Mouse (Mus musculus) left cerebral cortex, postnatal 36 days (tissue): ENCODE data around the gene Etaa1. TPM values are rescaled to one million over a fixed set of nuclear protein-coding genes. Genes with fewer than 3 reads are reported as not detected.
"Not testable (repeated sequence)": the region's sequence is repeated elsewhere in the genome, so short reads cannot be mapped to it uniquely, and the experiment has no call there.

Experiments used
- DNase-seq, 2 experiments: peaks; one replicate each; pipeline ENCODE4 v3.0.0; 2021 to 2022; ENCODE audit warnings: low spot score in 2 of 2, mixed read lengths in 1 of 2
- intact Hi-C: fragments of 180-260 bp; cut with DNase I; formaldehyde crosslinking; loops from one replicate; pipeline ENCODE4 v1.15.1; 2025
- total RNA-seq, 2 experiments: library from RNA; stranded (reverse); gene quantifications; 2 replicates each; pipeline ENCODE4 v1.2.3; 2021

Etaa1 gene
- total RNA-seq = 1 to 10 TPM; 6.7 to 7.0 TPM

- intact Hi-C loops = no loop called here
- peak; percentile 92 for DNase-seq
Observed at GRCm38 (mm10) chr11:17953231-17954134, at the start of gene Etaa1. Etaa1 (minus strand) TSS chr11:17953875.

GRCm38 (mm10) chr11:17994151-17994550, 40.5 kb upstream of the Etaa1 start:
- DNase-seq = no peak
- intact Hi-C loops = no loop called here

- no peak for DNase-seq
- intact Hi-C loops = no loop called here
Observed at GRCm38 (mm10) chr11:17992311-17992710, 38.6 kb upstream of the Etaa1 start.

- intact Hi-C loops = no loop called here
- no peak for DNase-seq
Observed at GRCm38 (mm10) chr11:17983331-17983730, 29.7 kb upstream of the Etaa1 start.

DNA sequence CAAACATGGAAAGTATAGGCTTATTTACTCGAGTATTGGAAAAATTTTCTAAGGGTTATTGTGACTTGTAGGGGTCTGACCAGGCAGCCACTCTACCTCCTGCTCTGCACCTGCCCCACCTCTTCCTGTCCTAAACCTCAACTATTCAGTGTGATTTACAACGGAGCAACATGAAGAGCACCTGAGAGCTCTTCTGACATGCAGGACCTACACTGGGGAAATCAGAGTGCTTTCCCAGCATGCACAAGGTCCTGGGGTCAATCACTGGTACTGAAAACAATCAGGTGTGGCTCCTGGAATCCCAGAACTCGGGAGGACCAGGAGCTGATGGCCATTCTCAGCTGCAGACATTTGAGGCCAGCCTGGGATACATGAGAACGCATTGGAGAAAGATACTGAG, 27.6 kb upstream of the Etaa1 start:
- intact Hi-C loops = no loop called here
- DNase-seq = no peak

- DNase-seq = no peak
- intact Hi-C loops = no loop called here
Observed at GRCm38 (mm10) chr11:17975581-17975980, 21.9 kb upstream of the Etaa1 start.

DNA sequence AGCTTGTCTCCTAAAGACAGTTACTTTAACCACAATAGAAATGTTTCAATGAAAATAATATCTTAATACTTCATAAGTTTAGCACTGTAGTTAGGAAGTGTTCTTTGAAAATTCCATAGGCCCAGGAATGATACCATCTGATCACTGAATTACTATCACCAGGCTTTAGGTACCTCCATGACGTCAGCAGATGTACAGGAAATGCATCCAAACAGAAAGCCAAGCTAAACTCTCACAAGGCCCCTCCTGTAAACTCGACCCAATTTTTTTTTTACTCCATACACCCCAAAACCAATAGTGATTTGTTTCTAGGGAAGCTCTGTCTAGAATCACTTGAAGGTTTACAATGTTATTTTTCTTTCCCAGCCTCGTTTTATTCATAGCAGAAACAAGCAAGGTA, 884 bp downstream of the Etaa1 start:
- no peak for DNase-seq
- intact Hi-C loops = no loop called here

GRCm38 (mm10) chr11:17951336-17951735, 2.3 kb downstream of the Etaa1 start:
- DNase-seq = peak; percentile 19 to 33
- intact Hi-C loops = no loop called here

- DNase-seq = no peak
- intact Hi-C loops = no loop called here
Observed at GRCm38 (mm10) chr11:17939168-17939567, 14.5 kb downstream of the Etaa1 start.

DNA sequence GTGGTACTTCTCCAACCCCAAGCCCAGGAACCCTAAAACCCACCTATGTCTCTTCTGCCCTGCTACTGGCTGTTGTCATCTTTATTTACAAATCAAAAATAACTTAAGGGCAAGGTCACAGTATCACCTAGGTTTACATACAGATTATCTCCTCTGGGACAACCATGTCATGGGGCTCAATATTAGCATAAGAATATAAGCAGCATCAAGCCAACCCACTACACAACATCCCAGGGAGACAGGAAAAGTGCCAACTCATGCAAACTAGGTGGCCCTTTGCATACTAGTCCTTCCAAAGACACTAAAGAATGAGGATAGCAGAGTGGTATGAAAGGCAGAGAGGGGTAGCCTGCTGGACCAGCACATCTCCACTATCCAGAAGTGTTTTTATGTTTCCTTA, 15.7 kb downstream of the Etaa1 start:
- intact Hi-C loops = no loop called here
- DNase-seq = no peak

DNA sequence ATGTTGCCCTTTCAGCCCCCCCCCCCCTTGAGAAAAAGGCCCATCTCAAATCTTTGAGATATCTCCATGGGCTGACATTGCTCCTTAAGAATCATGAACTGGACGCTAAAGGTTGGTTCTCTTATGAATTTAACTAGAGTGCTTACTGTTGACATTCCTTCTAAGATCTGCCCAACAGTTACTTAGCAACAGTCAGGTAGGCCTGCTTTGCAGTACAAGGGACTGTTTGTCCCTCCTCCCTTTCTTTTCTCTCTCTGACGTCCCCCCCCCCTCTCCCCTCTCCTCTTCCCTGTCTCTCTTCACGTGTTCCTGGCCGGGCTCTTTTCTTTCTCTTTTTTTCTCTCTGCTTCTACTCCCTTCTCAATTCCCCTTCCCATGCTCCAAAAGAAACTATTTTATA, 35.8 kb downstream of the Etaa1 start:
- DNase-seq = no peak
- intact Hi-C loops = no loop called here

GRCm38 (mm10) chr11:17917101-17917500, 36.6 kb downstream of the Etaa1 start:
- no peak for DNase-seq
- intact Hi-C loops = no loop called here

DNA sequence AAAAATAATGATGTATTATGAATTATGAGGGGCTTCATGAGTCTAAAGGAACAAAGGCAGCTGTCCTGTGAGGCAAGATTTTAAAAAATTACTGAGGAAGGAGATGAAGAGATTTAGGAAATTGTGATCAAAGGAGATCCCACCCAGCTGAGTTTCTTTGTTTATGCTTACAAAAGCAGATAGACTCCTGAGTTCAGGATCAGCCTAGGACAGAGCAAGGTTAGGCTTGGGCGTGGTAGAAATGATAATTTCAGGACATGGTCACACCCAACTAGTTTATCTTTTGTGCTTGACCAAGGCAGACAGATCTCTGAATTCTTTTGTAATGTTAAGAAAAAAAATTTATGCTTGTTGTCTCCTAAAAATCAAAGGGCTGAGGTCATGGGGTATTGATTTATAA, 37.2 kb downstream of the Etaa1 start:
- no peak for DNase-seq
- intact Hi-C loops = no loop called here

- DNase-seq, intact Hi-C loops: not testable (repeated sequence)
Observed at GRCm38 (mm10) chr11:17900996-17901395, 52.7 kb downstream of the Etaa1 start.
